Mouse (Mus musculus) frontal cortex, postnatal 10 days (tissue): ENCODE results near the gene Rinl.

Experiments
- DNase-seq, 2 experiments: peaks; one replicate each; pipeline ENCODE4 v3.0.0; 2022; ENCODE audit warnings: low spot score in 2 of 2, mixed read lengths in 1 of 2

The Rinl gene

DNA sequence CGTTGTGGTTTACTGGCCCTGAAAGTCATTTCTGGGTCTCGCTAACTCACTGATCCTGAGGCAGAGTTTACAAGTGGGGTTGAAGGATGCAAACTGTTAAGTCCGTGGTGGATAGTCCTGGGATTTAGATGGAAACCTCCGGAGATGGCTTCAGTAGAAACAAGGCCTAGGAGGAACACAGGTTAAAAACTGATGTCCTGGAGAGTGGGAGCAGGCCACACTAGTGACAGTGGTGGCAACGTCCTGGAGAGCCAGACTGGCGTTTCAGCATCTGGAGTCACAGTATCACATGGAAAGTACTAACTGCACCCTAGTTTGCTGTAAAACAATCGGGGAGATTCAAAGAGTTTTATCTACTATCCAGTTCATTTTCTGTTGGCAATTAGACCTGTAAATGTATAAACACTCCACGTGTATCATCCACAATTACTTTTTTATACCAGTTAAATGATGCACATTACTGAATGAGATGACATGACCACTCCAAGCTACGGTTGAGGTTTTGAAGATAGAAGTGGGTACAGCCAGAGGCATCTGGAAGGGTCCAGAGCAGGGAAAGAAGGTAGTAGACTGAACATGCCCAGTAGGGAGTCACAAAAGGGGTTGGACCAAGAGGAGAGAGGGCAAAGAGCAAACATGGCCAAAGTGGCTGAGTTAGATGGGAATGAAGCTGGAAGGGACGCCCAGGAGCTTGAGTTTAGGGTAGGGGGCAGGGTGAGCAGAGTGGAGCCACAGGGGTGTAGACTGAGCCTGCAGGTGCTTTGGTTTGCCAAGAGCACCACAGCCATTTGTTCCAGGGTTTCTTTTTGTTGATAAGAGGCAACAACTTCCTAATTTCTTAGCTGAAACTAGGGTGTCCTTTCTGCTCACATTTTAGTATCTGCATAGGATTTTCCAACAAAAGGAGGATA is 34.5 kb downstream of the Rinl start:
- DNase-seq = no peak

DNA sequence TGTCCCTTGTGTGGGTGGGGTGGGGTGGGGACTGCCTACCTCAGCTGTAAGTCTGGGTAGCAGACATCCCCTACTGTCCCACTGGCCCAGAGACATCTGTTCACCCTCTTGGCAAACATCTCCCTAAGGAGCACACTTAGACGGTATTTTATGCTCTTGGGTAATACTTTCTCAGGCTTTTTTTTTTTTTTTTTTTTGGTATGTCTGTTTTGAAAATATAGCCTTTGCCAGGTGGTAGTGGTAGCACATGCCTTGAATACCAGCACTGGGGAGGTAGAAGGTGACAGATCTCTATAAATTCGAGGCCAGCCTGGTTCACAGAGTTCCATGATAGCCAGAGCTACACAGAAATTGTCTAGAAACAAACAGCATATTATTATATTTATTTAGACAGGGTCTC is 35.2 kb downstream of the Rinl start:
- no peak for DNase-seq

DNA sequence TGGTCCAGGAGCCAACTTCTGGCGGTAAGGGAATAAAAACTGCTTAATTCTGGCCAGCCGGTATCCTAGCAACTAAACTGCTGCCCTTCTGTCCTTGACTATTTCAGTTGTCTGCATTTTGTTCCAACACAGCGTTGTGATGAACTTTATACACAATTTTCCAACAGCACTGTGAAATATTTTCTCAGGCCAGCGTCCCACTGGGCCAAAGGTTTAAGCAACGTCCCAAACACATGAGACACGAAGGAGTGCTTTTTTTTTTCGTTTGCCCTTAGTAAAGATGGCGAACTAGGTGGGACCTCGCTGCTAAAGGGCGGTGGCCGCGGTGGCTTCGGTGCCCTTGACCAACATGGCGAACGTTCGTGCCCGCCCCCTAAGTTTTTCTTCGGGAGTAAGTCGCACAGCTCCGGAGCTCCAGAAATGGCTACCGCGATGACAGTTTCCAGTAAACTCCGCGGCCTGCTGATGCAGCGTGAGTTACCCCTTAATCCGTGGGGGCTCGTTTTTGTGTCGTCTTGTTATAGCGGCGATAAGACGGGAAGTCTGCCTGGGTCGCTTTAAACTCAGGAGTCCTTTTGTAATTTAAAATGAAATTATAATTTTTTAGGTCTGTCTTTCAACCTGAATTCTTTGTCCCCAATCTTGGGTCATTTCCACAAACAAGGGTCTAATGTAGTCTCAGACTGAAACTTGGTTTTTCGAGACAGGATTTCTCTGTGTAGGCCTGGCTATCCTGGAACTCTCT is 36.3 kb downstream of the Rinl start, which contains the start of gene Ech1:
Gene Ech1 (plus strand): TSS at position 277 of the 745 bp plus-strand sequence.
- peak; percentile 84 to 89 for DNase-seq

DNA sequence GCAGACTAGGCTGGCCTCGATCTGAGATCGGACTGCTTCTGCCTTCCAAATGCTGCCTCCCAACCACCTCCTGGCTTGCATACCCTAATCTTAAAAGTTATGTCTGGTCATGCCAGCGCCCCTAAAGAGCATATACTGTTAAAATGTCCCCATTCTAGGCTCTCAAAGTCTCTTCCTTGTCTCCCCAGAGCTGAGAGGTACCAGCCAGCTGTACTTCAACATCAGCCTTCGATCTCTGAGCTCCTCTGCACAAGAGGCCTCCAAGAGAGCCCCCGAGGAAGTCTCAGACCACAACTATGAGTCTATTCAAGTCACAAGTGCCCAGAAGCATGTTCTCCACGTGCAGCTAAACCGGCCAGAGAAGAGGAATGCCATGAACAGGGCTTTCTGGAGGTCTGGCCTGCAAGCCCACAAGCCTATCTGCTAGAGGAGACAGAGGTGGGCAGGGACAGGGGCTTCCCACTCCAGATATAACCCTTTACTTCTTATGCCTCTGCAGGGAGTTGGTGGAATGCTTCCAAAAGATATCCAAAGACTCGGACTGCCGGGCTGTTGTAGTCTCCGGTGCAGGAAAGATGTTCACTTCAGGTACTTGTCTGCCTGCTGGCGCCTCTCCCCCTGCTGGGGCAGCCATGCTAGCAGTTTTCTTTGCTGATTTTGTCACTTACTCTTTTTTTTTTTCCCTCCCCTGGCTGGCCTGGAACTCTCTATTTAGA is 37.1 kb downstream of the Rinl start:
- DNase-seq = peak in 1 of 2 experiments; percentile 22

DNA sequence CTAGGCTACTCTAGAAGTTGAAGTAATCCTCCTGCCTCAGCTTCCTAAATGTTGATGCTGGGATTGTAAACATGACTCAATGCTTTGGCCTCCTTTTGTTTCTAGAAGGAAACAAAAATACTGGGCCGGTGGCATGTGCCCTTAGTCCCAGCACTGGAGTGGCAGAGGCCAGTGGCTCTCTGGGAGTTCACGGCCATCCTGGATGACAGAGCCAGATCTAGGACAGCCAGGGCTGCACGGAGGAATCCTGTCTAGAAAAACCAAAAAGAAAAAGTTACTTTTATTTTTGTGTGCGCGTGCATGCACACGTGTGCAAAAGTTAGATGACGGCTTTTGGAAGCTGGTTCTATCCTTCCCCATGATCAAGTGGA is 37.6 kb downstream of the Rinl start:
- no peak for DNase-seq

GRCm38 (mm10) chr7:28827338-28827737 is 38.6 kb downstream of the Rinl start:
- DNase-seq = no peak

GRCm38 (mm10) chr7:28829821-28830220 is 41.1 kb downstream of the Rinl start:
- DNase-seq = no peak

GRCm38 (mm10) chr7:28830981-28831380 is 42.2 kb downstream of the Rinl start:
- DNase-seq = no peak

DNA sequence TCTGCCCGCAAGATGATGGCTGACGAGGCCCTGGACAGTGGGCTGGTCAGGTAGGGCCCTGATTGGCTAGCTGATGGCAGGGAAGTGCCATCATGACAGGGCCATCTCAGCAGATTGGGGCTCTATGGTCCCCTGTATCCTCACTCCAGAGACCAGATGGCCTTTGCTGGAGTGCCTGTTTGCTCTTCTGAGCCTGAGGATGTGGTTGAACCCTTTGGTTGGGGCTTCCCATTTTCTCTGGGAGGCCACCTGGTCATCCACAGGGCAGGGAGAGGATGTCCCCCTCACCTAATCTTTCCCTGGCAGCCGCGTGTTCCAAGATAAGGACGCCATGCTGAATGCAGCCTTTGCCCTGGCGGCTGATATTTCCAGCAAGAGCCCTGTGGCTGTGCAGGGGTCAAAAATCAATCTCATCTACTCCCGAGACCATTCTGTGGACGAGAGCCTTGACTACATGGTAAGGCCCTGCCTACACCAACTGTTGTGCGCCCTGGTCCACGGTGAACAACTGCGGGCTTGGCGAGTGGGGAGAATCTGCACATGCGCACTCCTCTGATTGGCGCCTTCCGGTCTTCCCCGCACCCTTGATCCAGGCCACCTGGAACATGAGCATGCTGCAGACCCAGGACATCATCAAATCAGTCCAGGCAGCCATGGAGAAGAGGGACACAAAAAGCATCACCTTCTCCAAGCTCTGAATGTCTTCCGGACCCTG is 42.8 kb downstream of the Rinl start:
- DNase-seq = no peak

GRCm38 (mm10) chr7:28832137-28832536 is 43.4 kb downstream of the Rinl start:
- no peak for DNase-seq

GRCm38 (mm10) chr7:28833723-28834347 is 45.1 kb downstream of the Rinl start, which contains the start of gene Lgals4:
TSS of gene Lgals4 (plus strand) at chr7:28833854.
- no peak for DNase-seq

- DNase-seq = no peak
Observed at GRCm38 (mm10) chr7:28836936-28837335, 48.2 kb downstream of the Rinl start.

DNA sequence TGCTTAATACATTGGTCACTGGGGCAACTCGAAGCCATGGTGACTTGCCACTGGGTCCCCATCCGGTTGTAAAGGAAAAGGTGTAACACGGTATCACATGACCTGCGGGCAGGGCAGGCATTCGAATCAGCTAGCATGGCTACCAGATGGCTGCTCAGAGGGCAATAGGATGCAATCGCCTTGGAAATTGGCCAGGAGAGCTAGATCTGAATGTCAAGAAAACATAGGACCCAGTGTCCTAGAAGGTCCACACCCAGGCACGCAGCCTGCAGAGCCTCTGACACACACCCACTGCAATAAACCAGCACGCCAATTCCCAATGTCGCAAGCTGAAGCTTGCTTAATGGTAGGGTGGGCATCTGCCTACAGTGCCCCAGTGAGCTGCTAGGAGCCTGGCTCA is 49.6 kb downstream of the Rinl start:
- no peak for DNase-seq

GRCm38 (mm10) chr7:28847273-28847672 is 58.5 kb downstream of the Rinl start:
- no peak for DNase-seq
